Mouse (Mus musculus) hindbrain, embryonic 11.5 days (tissue): ENCODE data around the gene Pnpla2. TPM values are rescaled to one million over a fixed set of nuclear protein-coding genes. Genes with fewer than 3 reads are reported as not detected.

Experiments
- ATAC-seq: fragments of 200-750 bp; cut with Nextera tagmentation; 2 replicates; pipeline ENCODE4 v1.8.0; 2017; ENCODE audit warnings: mild to moderate bottlenecking, moderate TSS enrichment, moderate library complexity; ENCODE audit not compliant: low FRiP score
- DNase-seq: peaks from one replicate; pipeline ENCODE4 v3.0.0-alpha.2; 2015; ENCODE audit warnings: low spot score
- H3K27ac ChIP-seq: fragments of 300-500 bp; sonication (generic); 2 replicates; pipeline ENCODE4 v1.5.1; 2014; ENCODE audit warnings: mild to moderate bottlenecking, low read depth, low read length
- H3K27me3 ChIP-seq: fragments of 300-500 bp; sonication (generic); 2 replicates; pipeline ENCODE4 v1.6.1; 2014; ENCODE audit warnings: mild to moderate bottlenecking, low read length, moderate library complexity, mixed read lengths; ENCODE audit not compliant: control insufficient read depth, insufficient read depth
- H3K36me3 ChIP-seq: fragments of 300-500 bp; sonication (generic); 2 replicates; pipeline ENCODE4 v1.6.1; 2014; ENCODE audit warnings: mild to moderate bottlenecking, low read length, moderate library complexity, mixed read lengths; ENCODE audit not compliant: control insufficient read depth, insufficient read depth
- H3K4me1 ChIP-seq: fragments of 300-500 bp; sonication (generic); replicated peaks from 2 replicates; pipeline ENCODE4 v1.6.1; 2014; ENCODE audit warnings: low read length, mixed read lengths; ENCODE audit not compliant: control insufficient read depth, insufficient read depth
- H3K4me2 ChIP-seq: fragments of 300-500 bp; sonication (generic); replicated peaks from 2 replicates; pipeline ENCODE4 v1.6.1; 2014; ENCODE audit warnings: mild to moderate bottlenecking, low read depth, low read length
- H3K4me3 ChIP-seq: fragments of 300-500 bp; sonication (generic); 2 replicates; pipeline ENCODE4 v1.5.1; 2014; ENCODE audit warnings: low read depth, low read length
- H3K9ac ChIP-seq: fragments of 300-500 bp; sonication (generic); 2 replicates; pipeline ENCODE4 v1.6.1; 2014; ENCODE audit warnings: low read depth, low read length
- H3K9me3 ChIP-seq: fragments of 300-500 bp; sonication (generic); 2 replicates; pipeline ENCODE4 v1.6.1; 2016; ENCODE audit warnings: low read length; ENCODE audit not compliant: control insufficient read depth
- WGBS: fragments of 180-500 bp; shearing (Covaris S2); extraction: QIAGEN DNeasy Blood & Tissue Kit; methylation state at CpG from one replicate; pipeline ENCODE4 v1.1.7; 2014; 5-methylcytosine and 5-hydroxymethylcytosine counted together
- polyA plus RNA-seq: library from polyadenylated mRNA; unstranded; fragments of >200 nt; fragmentation: Nextera tagmentation; extraction: Ambion mirVana; gene quantifications from 2 replicates; pipeline ENCODE4 v1.2.1, GENCODE M21; 2014

Pnpla2 gene
- polyA plus RNA-seq, 1 experiment from 2014 or later: 14.2 TPM

DNA sequence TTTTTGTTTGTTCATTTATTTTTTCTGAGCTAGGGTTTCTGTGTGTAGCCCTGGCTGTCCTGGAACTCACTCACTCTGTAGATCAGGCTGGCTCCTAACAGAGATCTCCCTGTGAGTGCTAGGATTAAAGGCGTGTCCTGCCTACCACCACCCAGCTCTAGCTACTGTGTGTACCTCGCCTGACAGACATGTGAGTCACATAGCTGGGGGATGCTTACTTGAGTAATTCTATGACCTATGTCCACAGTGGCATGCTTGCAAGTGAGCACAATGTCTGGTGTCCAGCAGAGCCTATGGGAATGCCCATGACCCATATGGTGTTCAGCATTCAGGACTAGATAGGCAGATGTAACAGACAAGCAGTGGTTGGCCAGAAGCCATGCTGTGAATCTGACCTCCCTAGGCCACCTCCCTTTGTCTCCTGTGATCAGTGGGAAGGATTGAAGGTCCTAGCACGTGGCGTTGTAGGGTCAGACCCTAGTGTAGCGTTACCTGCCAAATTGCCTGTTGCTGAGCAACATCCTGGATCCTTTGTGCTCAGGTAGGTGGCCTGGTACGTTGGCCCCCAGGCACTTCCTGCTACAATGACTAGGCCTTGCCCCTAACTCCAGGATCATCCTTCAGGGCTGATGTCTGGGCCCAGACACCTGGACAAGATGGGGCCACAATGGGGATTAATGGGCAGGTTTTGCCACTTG, 38.7 kb upstream of the Pnpla2 start:
- ATAC-seq (no peak), DNase-seq (no peak)
- Histone ChIP-seq H3K9me3 (no peaks in the 10 kb centered on the region), H3K9ac (no peak overlapping the region), H3K4me1 (no peaks in the 10 kb centered on the region), H3K36me3 (no peaks in the 10 kb centered on the region), H3K4me3 (no peak overlapping the region), H3K27me3 (no peaks in the 10 kb centered on the region), H3K4me2 (no peak overlapping the region), H3K27ac (no peak overlapping the region)
- 70% methylated on average over 6 of the region's 6 CpGs for WGBS

DNA sequence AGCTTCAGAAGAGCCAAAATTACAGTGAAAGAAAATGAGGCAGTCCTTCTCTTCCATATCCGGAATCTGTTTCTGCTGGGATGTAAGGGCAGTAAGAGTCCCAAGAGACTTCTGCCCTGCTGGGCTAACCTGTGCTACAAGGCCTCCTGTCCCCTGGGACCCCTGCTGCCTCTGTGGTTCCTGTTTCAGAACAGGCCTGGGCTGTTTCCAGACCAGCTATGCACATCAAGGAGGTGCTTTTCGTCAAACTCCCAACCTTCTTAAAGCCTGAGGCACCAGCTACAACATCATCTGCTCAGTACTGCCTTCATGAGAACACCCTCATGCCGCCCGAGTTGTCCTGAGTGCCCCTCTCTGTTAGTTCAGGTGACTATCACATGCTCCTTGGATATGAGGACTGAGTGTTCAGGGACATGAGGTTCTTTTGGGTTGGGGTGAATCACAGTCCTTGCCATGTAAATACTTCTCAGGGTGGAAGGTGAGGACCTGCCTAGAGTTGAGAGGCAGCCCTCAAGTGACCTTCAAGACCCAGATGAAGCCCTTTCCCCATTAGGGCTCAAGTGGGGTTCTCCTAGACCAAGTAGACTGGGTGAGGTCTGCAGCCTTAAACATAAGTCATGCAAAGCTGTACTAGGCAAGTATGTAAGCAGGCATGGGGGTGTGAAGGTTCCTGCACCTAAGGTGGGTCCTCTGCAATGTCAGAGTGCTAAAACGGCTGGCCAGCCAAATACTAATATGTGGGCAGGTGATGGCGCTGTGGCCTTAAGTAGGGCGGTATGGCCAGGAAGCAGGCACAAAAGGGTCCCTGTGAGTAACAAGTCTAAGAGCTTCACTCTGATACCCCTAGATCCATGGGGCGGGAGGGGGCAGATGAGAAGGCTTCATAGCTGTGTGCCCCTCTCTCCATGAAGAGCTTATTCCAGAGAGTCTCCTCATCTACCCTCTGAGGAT, 37.0 kb upstream of the Pnpla2 start:
- Histone ChIP-seq H3K36me3 (no peaks in the 10 kb centered on the region), H3K4me2 (no peak overlapping the region), H3K4me3 (no peak overlapping the region), H3K27ac (no peak overlapping the region), H3K9me3 (no peaks in the 10 kb centered on the region), H3K4me1 (no peaks in the 10 kb centered on the region), H3K9ac (no peak overlapping the region), H3K27me3 (no peaks in the 10 kb centered on the region)
- DNase-seq (no peak), ATAC-seq (no peak)
- WGBS: 70% methylated on average over 8 of the region's 8 CpGs

DNA sequence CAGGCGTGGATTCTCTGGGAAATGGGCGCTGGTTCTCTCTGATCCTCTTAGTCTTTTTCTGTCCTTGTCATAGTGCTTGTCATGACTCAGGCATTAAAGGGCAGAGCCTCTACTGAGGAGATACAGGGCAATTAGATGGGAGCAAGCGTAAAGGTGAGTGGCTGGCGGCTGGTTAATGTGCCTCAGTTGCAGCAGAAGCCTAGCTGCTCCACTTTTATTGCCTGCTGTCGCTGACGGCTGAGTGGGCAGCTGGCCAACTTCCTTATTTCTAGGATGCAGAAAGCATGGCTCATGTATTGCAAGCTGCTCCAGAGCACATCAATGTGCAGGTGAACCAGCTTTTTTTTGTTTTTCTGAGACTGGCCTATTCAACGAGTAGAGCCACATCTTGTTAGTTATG, 36.0 kb upstream of the Pnpla2 start:
- Histone ChIP-seq H3K9me3 (no peaks in the 10 kb centered on the region), H3K36me3 (no peaks in the 10 kb centered on the region), H3K4me1 (no peaks in the 10 kb centered on the region), H3K4me2 (no peak overlapping the region), H3K27me3 (no peaks in the 10 kb centered on the region), H3K9ac (no peak overlapping the region), H3K4me3 (no peak overlapping the region), H3K27ac (no peak overlapping the region)
- no peak for DNase-seq
- no peak for ATAC-seq
- 82% methylated on average over 7 of the region's 7 CpGs for WGBS

DNA sequence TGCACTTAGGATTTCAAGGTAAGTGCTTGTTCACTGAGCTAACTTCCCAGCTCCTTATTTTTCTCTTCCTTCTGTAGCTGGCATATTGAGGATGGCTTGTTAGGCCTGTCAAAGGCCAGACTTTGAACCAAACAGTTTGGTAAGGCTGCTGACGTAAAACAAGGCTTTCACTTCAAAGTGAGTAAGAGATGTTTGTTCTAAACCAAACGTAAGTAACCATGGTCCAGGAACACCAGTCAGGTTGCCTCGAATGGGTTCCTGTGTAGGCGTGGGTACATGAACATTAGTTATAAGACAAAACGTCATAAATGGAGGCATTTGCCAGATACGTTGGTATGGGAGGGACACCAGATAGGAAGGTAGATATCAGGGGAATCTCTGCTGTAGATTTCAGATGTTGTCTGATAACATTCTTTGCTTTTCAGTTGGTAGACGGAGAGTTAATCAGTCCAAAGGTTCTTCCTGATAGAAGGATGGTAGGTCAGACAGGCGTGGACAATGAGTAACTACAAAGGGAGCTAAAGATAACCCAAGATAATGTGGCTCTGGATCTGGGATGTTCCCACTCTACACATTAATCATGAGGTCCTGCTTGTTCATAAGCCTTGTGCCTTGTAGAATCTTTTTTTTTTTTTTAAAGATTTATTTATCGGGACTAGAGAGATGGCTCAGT, 34.8 kb upstream of the Pnpla2 start:
- WGBS: 85% methylated on average over 9 of the region's 9 CpGs

DNA sequence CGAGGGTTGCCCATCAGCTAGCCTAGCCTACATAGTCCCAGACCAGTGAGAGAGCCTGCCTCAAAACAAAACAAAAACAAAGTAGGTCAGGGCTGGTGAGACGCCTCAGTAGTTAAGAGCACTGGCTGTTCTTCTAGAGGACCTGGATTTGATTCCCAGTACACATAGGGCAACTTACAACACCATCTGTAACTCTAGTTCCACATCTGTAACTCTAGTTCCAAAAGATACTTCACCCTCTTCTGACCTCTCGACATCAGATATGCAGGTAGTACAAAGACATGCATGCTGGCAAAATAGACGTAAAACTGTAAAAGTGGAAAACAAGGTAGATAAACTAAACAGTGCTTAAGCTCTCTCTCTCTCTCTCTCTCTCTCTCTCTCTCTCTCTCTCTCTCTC, 31.2 kb upstream of the Pnpla2 start:
- no peak overlapping the region for H3K4me2 ChIP-seq
- H3K4me1 ChIP-seq: 0 out of 2 replicates have a peak, but pooled peaks cover 3% of the 10 kb centered on the region
- H3K27ac ChIP-seq: no peak overlapping the region
- 77% methylated on average over 4 of the region's 4 CpGs for WGBS
- H3K36me3 ChIP-seq: no peaks in the 10 kb centered on the region
- H3K27me3 ChIP-seq: no peaks in the 10 kb centered on the region
- DNase-seq (no peak), ATAC-seq (no peak)
- H3K4me3 ChIP-seq: no peak overlapping the region
- no peaks in the 10 kb centered on the region for H3K9me3 ChIP-seq
- no peak overlapping the region for H3K9ac ChIP-seq

More for the DNA sequence above, 34.8 kb upstream of the Pnpla2 start:
- ATAC-seq: no peak
- DNase-seq: no peak
- Histone ChIP-seq H3K4me2 (no peak overlapping the region), H3K9me3 (no peaks in the 10 kb centered on the region), H3K4me1 (no peaks in the 10 kb centered on the region), H3K36me3 (no peaks in the 10 kb centered on the region), H3K27ac (no peak overlapping the region), H3K4me3 (no peak overlapping the region), H3K9ac (no peak overlapping the region), H3K27me3 (no peaks in the 10 kb centered on the region)

DNA sequence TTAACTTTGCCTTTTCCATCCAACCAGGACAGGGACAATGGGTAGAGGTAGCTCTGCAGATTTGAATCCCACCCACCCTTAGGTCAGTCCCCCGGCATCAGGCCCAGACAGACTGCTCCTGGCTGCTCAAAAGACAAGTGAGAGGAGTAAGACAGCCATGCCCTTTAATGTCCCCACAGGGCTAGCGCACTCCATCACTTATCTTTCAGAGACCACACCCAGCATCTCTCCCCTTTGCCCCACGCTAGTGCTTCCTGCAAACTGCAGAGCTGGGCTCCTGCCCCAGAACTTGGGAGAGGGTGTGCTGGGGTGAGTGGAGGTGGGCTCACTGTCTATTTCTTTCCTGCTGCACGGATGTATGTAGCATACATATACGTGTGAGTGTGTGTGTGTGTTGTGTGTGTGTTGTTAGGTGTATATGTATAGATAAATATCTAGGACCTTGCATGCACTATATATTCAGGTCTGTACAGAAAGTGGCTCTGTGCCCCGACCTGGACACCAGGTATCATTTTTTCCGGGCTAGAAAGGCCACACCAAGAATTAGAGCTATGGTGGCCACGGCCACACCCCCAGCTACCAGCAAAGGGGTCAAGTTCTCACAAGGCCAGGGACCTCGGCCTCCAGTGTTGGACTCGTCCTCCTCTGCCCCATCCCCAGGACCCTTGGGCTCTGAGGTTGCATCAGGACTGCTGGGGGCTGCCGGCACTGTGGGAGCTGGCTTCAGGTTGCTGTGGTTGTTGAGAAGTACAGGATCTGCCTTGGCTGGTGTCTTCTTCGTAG, 27.9 kb upstream of the Pnpla2 start:
- H3K27ac ChIP-seq: no peak overlapping the region
- no peak for ATAC-seq
- H3K9me3 ChIP-seq: no peaks in the 10 kb centered on the region
- H3K4me2 ChIP-seq: no peak overlapping the region
- 0 out of 2 replicates have a peak, but pooled peaks cover 3% of the 10 kb centered on the region for H3K4me1 ChIP-seq
- DNase-seq: no peak
- 0 out of 2 replicates have a peak, but pooled peaks cover 2% of the 10 kb centered on the region for H3K36me3 ChIP-seq
- 83% methylated on average over 12 of the region's 12 CpGs for WGBS
- H3K4me3 ChIP-seq: no peak overlapping the region
- H3K9ac ChIP-seq: no peak overlapping the region
- no peaks in the 10 kb centered on the region for H3K27me3 ChIP-seq

DNA sequence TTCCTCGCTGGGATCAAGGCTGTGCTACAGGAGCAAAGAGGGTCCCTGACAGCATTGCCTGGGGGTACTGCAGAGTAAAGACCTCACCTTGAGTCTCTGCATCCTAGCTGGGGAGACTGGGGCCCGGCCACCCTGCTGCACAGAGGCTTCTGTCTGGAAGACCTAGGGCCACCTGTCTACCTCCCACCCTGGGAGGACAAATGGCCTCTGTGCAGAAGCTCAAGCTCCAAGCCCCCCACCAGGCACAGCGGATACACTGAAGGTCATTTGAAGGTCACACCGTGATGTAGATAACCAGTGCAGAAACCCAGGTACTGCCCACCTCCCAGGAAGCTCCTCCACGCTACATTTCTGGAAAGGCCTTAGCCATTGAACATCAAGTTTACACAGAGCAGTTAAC, 26.3 kb upstream of the Pnpla2 start:
- H3K36me3 ChIP-seq: 0 out of 2 replicates have a peak, but pooled peaks cover 5% of the 10 kb centered on the region
- DNase-seq (no peak), ATAC-seq (no peak)
- H3K4me1 ChIP-seq: peaks cover 4% of the 10 kb centered on the region; the same call in 1 of the 2 replicates
- peak overlapping the region; percentile 61 for H3K9ac ChIP-seq
- no peaks in the 10 kb centered on the region for H3K27me3 ChIP-seq
- peak overlapping the region; percentile 54 for H3K4me2 ChIP-seq
- peak overlapping the region; percentile 37 for H3K4me3 ChIP-seq
- 59% methylated on average over 5 of the region's 5 CpGs for WGBS
- no peaks in the 10 kb centered on the region for H3K9me3 ChIP-seq
- H3K27ac ChIP-seq: no peak overlapping the region

DNA sequence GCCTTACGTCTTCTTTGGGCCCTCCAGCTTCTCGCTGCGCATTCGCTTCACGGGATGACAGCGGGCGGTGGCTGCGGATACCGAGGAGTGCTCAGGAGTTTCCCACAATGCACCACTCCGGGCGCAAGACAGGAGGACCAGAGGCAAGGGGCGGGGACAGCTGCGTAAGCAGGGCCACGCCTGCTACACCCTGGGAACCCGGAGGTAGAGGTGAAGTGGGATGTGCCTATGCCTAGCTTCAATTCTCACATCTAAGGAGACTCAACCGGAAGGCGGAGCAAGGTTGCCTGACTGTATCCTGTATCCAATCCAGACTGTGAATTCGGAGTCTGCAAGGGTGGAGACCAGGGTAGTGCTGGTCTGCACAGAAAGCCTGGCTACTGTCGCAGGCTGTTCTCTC, 25.7 kb upstream of the Pnpla2 start, which contains the start of gene Cend1:
Gene Cend1, minus strand, starts transcription at position 182 of the 400 bp plus-strand sequence.
- peak within 1 kb of the TSS; percentile 61 for H3K9ac ChIP-seq
- ATAC-seq (peak; percentile 81), DNase-seq (peak; percentile 81)
- no peaks in the 10 kb centered on the region for H3K27me3 ChIP-seq
- H3K4me2 ChIP-seq: peak within 1 kb of the TSS; percentile 54
- no peaks in the 10 kb centered on the region for H3K9me3 ChIP-seq
- H3K4me1 ChIP-seq: peaks cover 10% of the 10 kb centered on the region; the same call in 1 of the 2 replicates
- 3% methylated on average over 19 of the region's 19 CpGs for WGBS
- H3K4me3 ChIP-seq: peak within 1 kb of the TSS; percentile 37
- 0 out of 2 replicates have a peak, but pooled peaks cover 5% of the 10 kb centered on the region for H3K36me3 ChIP-seq
- no peak within 1 kb of the TSS for H3K27ac ChIP-seq
